Mouse (Mus musculus): ENCODE measurements around the gene Eif5a.

DNA sequence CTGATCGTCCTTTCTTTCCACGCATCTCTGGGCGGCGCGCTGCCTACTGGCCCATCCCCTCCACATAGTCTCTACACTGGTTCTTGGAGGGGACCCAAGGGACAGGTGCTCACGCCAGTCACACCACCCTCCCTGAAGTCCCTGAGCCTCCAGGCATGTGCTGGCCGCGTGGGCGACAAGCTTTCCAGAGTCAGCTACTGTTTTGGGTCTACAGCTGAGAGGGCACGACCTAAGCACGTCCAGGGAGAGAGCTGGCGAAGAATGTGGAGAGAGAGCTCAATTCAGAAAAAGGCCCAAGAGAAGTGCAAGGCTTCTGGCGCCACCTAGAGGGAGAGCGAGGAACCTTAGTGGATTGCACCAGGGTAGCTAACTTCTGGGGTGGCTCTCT lies 27.0 kb upstream of the Eif5a start:
- TF ChIP-seq CTCF (IDR thresholded peaks at IDR 0.05; ENCODE audit: low read depth, low read length) (peak; percentile 87), POLR2A (IDR thresholded peaks at IDR 0.05; ENCODE audit: extremely low read depth, insufficient read depth, low read length) (no peak)

Data from liver, adult 2 months (tissue).